Mouse (Mus musculus) spleen, adult 2 months (tissue): ENCODE data around the gene Ssh2.

Experiments
- CTCF ChIP-seq: fragments of 200-500 bp; IDR thresholded peaks from 2 replicates; pipeline ENCODE4 v1.5.1; 2011; ENCODE audit warnings: mild to moderate bottlenecking, inconsistent platforms; ENCODE audit not compliant: insufficient read depth, insufficient read length, insufficient replicate concordance; ENCODE audit errors: extremely low read depth
- POLR2A ChIP-seq: fragments of 200-500 bp; IDR thresholded peaks from 2 replicates; pipeline ENCODE4 v1.6.1; 2011; ENCODE audit warnings: low read depth, low read length, inconsistent platforms

DNA sequence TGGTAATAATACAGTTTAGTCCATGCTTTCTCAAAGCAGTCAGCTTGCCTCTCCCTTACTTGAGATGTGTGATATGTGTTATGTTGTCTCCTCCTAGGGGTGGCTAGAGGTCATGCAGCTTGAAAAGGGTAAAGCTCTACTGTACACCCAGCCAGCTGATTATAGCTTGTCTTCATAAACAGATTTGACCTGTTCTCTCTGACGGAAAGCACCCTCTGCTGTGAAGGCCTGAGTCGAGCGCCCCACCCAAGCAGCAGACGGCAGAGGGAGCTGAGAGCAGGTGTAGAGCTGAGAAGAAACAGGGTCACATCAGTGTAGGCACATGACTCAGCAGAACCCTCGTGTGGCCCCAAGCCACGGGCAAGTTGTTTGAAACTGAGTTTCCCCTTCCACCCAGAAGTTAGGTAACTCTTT lies 230.5 kb downstream of the Ssh2 start:
- no peak for TF ChIP-seq POLR2A
- TF ChIP-seq CTCF: peak; percentile 37; the same call in 1 of the 2 replicates
